Mouse (Mus musculus) neural tube, embryonic 13.5 days (tissue): ENCODE measurements at regions not wholly inside any gene's neighbourhood (a gene's known extent, or its start where the extent isn't known, plus 50 kb on each side); places are given as distances from the start of the nearest gene placed in this dataset.

ENCODE experiments used
- ATAC-seq: fragments of 200-750 bp; cut with Nextera tagmentation; 2 replicates; pipeline ENCODE4 v1.8.0; 2017; ENCODE audit warnings: low read depth, mild to moderate bottlenecking, moderate TSS enrichment, moderate library complexity
- H3K27ac ChIP-seq: fragments of 300-500 bp; sonication (generic); replicated peaks from 2 replicates; pipeline ENCODE4 v1.5.1; 2015; ENCODE audit warnings: moderate library complexity, mild to moderate bottlenecking, inconsistent platforms
- H3K27me3 ChIP-seq: fragments of 300-500 bp; sonication (generic); 2 replicates; pipeline ENCODE4 v1.6.1; 2015; ENCODE audit warnings: mild to moderate bottlenecking, inconsistent platforms
- H3K36me3 ChIP-seq: fragments of 300-500 bp; sonication (generic); 2 replicates; pipeline ENCODE4 v1.6.1; 2015; ENCODE audit warnings: mild to moderate bottlenecking, inconsistent platforms
- H3K4me1 ChIP-seq: fragments of 300-500 bp; sonication (generic); replicated peaks from 2 replicates; pipeline ENCODE4 v1.6.1; 2015; ENCODE audit warnings: inconsistent platforms
- H3K4me2 ChIP-seq: fragments of 300-500 bp; sonication (generic); 2 replicates; pipeline ENCODE4 v1.6.1; 2015; ENCODE audit warnings: inconsistent platforms, mild to moderate bottlenecking, moderate library complexity
- H3K4me3 ChIP-seq: fragments of 300-500 bp; sonication (generic); 2 replicates; pipeline ENCODE4 v1.5.1; 2015; ENCODE audit warnings: mild to moderate bottlenecking, inconsistent platforms
- H3K9ac ChIP-seq: fragments of 300-500 bp; sonication (generic); 2 replicates; pipeline ENCODE4 v1.6.1; 2015; ENCODE audit warnings: moderate library complexity, mild to moderate bottlenecking, inconsistent platforms
- H3K9me3 ChIP-seq: fragments of 300-500 bp; sonication (generic); 2 replicates; pipeline ENCODE4 v1.6.1; 2016; ENCODE audit warnings: inconsistent platforms
- WGBS: fragments of 180-500 bp; shearing (Covaris S2); methylation state at CpG from one replicate; pipeline ENCODE4 v1.1.7; 2015; 5-methylcytosine and 5-hydroxymethylcytosine counted together

GRCm38 (mm10) chr13:106738011-106738410, 198.7 kb downstream of the Ipo11 start:
- H3K9me3 ChIP-seq = no peaks in the 10 kb centered on the region
- WGBS = 93% methylated on average over 5 of the region's 5 CpGs
- no peak overlapping the region for H3K9ac ChIP-seq
- no peaks in the 10 kb centered on the region for H3K27me3 ChIP-seq
- H3K36me3 ChIP-seq = no peaks in the 10 kb centered on the region
- no peaks in the 10 kb centered on the region for H3K4me1 ChIP-seq
- H3K4me2 ChIP-seq = no peak overlapping the region
- no peak for ATAC-seq
- H3K4me3 ChIP-seq = no peak overlapping the region
- no peak overlapping the region for H3K27ac ChIP-seq

DNA sequence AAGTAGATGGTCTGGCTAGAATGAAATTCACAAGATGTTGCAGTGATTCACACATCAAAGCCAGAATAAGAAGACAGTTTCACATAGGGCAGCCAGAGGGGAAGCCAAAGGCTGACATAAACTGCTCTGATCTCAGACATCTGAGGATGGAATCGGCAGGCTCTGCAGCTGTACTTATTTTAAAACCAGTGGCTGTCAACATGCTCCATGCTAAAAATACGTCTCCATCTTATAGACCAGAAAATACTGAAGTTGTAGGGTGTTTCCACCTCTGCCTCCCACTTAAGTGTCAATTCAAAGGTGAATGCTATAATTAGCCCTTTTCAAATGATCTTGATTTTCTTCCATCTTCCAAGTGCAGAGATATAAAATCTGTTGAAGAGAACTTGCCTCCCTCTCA, 202.4 kb downstream of the Ipo11 start:
- no peak for ATAC-seq
- no peak overlapping the region for H3K4me3 ChIP-seq
- H3K9me3 ChIP-seq = no peaks in the 10 kb centered on the region
- no peaks in the 10 kb centered on the region for H3K36me3 ChIP-seq
- no peak overlapping the region for H3K4me2 ChIP-seq
- H3K27ac ChIP-seq = no peak overlapping the region
- 92% methylated on average over 2 of the region's 2 CpGs for WGBS
- H3K27me3 ChIP-seq = no peaks in the 10 kb centered on the region
- no peaks in the 10 kb centered on the region for H3K4me1 ChIP-seq
- no peak overlapping the region for H3K9ac ChIP-seq

GRCm38 (mm10) chr13:106732906-106733305, 203.9 kb downstream of the Ipo11 start:
- no peak for ATAC-seq
- no peaks in the 10 kb centered on the region for H3K4me1 ChIP-seq
- H3K9me3 ChIP-seq = no peaks in the 10 kb centered on the region
- H3K9ac ChIP-seq = no peak overlapping the region
- H3K27me3 ChIP-seq = no peaks in the 10 kb centered on the region
- H3K36me3 ChIP-seq = no peaks in the 10 kb centered on the region
- H3K4me2 ChIP-seq = no peak overlapping the region
- no peak overlapping the region for H3K27ac ChIP-seq
- no peak overlapping the region for H3K4me3 ChIP-seq
- 85% methylated on average over 1 of the region's 1 CpGs for WGBS

DNA sequence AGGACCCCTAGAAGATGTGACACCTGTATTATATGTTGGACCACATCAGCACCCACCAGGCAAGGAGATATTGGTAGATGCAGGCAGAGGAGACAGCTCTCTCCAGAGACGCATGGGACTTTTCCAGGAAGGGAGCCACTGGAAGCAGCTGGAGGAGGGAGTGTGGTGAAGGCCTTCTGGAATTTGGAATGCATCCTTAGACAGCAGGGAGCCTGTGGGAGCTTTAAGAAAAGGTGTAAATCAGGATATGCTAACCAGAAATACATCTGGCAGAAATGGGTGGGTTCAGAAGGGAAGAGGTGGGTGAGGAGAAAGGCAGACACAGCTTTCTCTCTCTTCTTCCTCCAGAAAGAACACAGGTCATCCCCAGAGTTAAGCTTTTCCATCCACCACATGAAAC, 213.4 kb downstream of the Ipo11 start:
- H3K4me3 ChIP-seq = no peak overlapping the region
- 95% methylated on average over 1 of the region's 1 CpGs for WGBS
- H3K36me3 ChIP-seq = no peaks in the 10 kb centered on the region
- H3K4me2 ChIP-seq = no peak overlapping the region
- no peaks in the 10 kb centered on the region for H3K27me3 ChIP-seq
- no peak for ATAC-seq
- H3K9ac ChIP-seq = no peak overlapping the region
- H3K4me1 ChIP-seq = no peaks in the 10 kb centered on the region
- no peaks in the 10 kb centered on the region for H3K9me3 ChIP-seq
- no peak overlapping the region for H3K27ac ChIP-seq

- no peak overlapping the region for H3K4me2 ChIP-seq
- H3K27ac ChIP-seq = no peak overlapping the region
- 77% methylated on average over 1 of the region's 1 CpGs for WGBS
- H3K36me3 ChIP-seq = no peaks in the 10 kb centered on the region
- no peak overlapping the region for H3K4me3 ChIP-seq
- no peaks in the 10 kb centered on the region for H3K4me1 ChIP-seq
- no peak for ATAC-seq
- no peak overlapping the region for H3K9ac ChIP-seq
- H3K27me3 ChIP-seq = no peaks in the 10 kb centered on the region
- no peaks in the 10 kb centered on the region for H3K9me3 ChIP-seq
Observed at GRCm38 (mm10) chr13:106721167-106721566, 215.6 kb downstream of the Ipo11 start.

DNA sequence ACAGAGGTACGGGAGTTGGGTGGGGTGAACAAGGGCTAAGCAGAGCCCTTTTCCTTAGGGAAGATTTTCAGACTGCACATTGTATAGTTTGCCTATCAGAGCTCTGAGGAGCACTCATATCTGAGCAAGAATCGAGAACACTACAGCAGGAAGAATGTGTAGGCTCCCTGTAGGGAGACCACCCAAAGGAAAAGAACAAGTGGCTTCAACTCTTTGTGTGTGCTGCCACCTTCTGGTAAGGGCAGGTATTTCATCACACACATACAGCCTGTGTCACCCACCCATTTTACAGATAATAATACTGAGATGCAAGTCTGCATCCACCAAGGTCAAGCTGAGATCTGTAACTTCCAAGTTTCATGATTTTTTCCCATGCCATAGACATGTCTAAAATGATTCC, 221.0 kb downstream of the Ipo11 start:
- no peak for ATAC-seq
- Histone ChIP-seq H3K9me3 (no peaks in the 10 kb centered on the region), H3K9ac (no peak overlapping the region), H3K27me3 (no peaks in the 10 kb centered on the region), H3K36me3 (no peaks in the 10 kb centered on the region), H3K4me2 (no peak overlapping the region), H3K27ac (no peak overlapping the region), H3K4me3 (no peak overlapping the region), H3K4me1 (no peaks in the 10 kb centered on the region)
- 42% methylated on average over 2 of the region's 2 CpGs for WGBS

- ATAC-seq = no peak
Observed at GRCm38 (mm10) chr13:106715234-106715633, 221.5 kb downstream of the Ipo11 start.

GRCm38 (mm10) chr13:106710580-106710979, 226.2 kb downstream of the Ipo11 start:
- Histone ChIP-seq H3K4me3 (no peak overlapping the region), H3K9me3 (no peaks in the 10 kb centered on the region), H3K27ac (no peak overlapping the region), H3K36me3 (no peaks in the 10 kb centered on the region), H3K9ac (no peak overlapping the region), H3K27me3 (no peaks in the 10 kb centered on the region), H3K4me2 (no peak overlapping the region), H3K4me1 (no peaks in the 10 kb centered on the region)
- ATAC-seq = no peak
- WGBS = 79% methylated on average over 3 of the region's 3 CpGs

More at GRCm38 (mm10) chr13:106715234-106715633, 221.5 kb downstream of the Ipo11 start:
- H3K4me3 ChIP-seq = no peak overlapping the region
- no peaks in the 10 kb centered on the region for H3K36me3 ChIP-seq
- H3K4me1 ChIP-seq = no peaks in the 10 kb centered on the region
- 87% methylated on average over 8 of the region's 8 CpGs for WGBS
- H3K9ac ChIP-seq = no peak overlapping the region
- H3K27me3 ChIP-seq = no peaks in the 10 kb centered on the region
- H3K4me2 ChIP-seq = no peak overlapping the region
- H3K9me3 ChIP-seq = no peaks in the 10 kb centered on the region
- no peak overlapping the region for H3K27ac ChIP-seq

- H3K4me2 ChIP-seq = no peak overlapping the region
- WGBS = 100% methylated on average over 1 of the region's 1 CpGs
- no peaks in the 10 kb centered on the region for H3K4me1 ChIP-seq
- H3K9me3 ChIP-seq = no peaks in the 10 kb centered on the region
- H3K27me3 ChIP-seq = no peaks in the 10 kb centered on the region
- no peak overlapping the region for H3K4me3 ChIP-seq
- no peak overlapping the region for H3K27ac ChIP-seq
- no peaks in the 10 kb centered on the region for H3K36me3 ChIP-seq
- H3K9ac ChIP-seq = no peak overlapping the region
- ATAC-seq = no peak
Observed at GRCm38 (mm10) chr13:106700376-106700775, 236.4 kb downstream of the Ipo11 start.

- Histone ChIP-seq H3K4me2 (no peak overlapping the region), H3K27me3 (no peaks in the 10 kb centered on the region), H3K36me3 (no peaks in the 10 kb centered on the region), H3K4me1 (no peaks in the 10 kb centered on the region), H3K9me3 (no peaks in the 10 kb centered on the region), H3K9ac (no peak overlapping the region), H3K27ac (no peak overlapping the region), H3K4me3 (no peak overlapping the region)
- 86% methylated on average over 3 of the region's 3 CpGs for WGBS
- ATAC-seq = no peak
Observed at GRCm38 (mm10) chr13:106699957-106700356, 236.8 kb downstream of the Ipo11 start.

- 85% methylated on average over 10 of the region's 10 CpGs for WGBS
- Histone ChIP-seq H3K27ac (no peak overlapping the region), H3K9ac (no peak overlapping the region), H3K27me3 (no peaks in the 10 kb centered on the region), H3K36me3 (no peaks in the 10 kb centered on the region), H3K4me1 (no peaks in the 10 kb centered on the region), H3K4me2 (no peak overlapping the region), H3K9me3 (no peaks in the 10 kb centered on the region), H3K4me3 (no peak overlapping the region)
- no peak for ATAC-seq
Observed at GRCm38 (mm10) chr13:106691787-106692571, 244.8 kb downstream of the Ipo11 start.

- H3K36me3 ChIP-seq = no peaks in the 10 kb centered on the region
- H3K9ac ChIP-seq = no peak overlapping the region
- 62% methylated on average over 3 of the region's 3 CpGs for WGBS
- no peak overlapping the region for H3K4me3 ChIP-seq
- no peaks in the 10 kb centered on the region for H3K4me1 ChIP-seq
- ATAC-seq = no peak
- H3K27me3 ChIP-seq = no peaks in the 10 kb centered on the region
- H3K9me3 ChIP-seq = no peaks in the 10 kb centered on the region
- no peak overlapping the region for H3K4me2 ChIP-seq
- no peak overlapping the region for H3K27ac ChIP-seq
Observed at GRCm38 (mm10) chr13:106690125-106690524, 246.6 kb downstream of the Ipo11 start.

- Histone ChIP-seq H3K36me3 (no peaks in the 10 kb centered on the region), H3K9ac (no peak overlapping the region), H3K9me3 (no peaks in the 10 kb centered on the region), H3K4me1 (no peaks in the 10 kb centered on the region), H3K4me3 (no peak overlapping the region), H3K27me3 (no peaks in the 10 kb centered on the region), H3K27ac (no peak overlapping the region), H3K4me2 (no peak overlapping the region)
- WGBS = 51% methylated on average over 2 of the region's 2 CpGs
- no peak for ATAC-seq
Observed at GRCm38 (mm10) chr13:106689618-106690017, 247.1 kb downstream of the Ipo11 start.
